Mouse (Mus musculus) megakaryocyte progenitor cell, adult 5-6 weeks (primary cell): Measurements from ENCODE around the gene Hoxd8. TPM values are rescaled to one million over a fixed set of nuclear protein-coding genes. Genes with fewer than 3 reads are reported as not detected.
A peak's percentile ranks its signal among the peaks of the same experiment; 100 is the strongest.

Experiments used
- ATAC-seq: replicated peaks from 2 replicates; pipeline ENCODE4 v1.8.0; 2016; ENCODE audit warnings: mild to moderate bottlenecking, moderate TSS enrichment, inconsistent platforms; ENCODE audit not compliant: poor library complexity
- total RNA-seq, 2 experiments: library from RNA; stranded (forward) in 1 of 2; stranded (reverse) in 1 of 2; fragments of 157-497, 149-512 nt in 1 of 2; fragments of 200-1000 nt in 1 of 2; gene quantifications; 2 replicates each; pipeline versions ENCODE4 v1.2.3 to v1.2.4; 2015 to 2017

The Hoxd8 gene
- total RNA-seq, 2 experiments from 2014 or later: not detected

DNA sequence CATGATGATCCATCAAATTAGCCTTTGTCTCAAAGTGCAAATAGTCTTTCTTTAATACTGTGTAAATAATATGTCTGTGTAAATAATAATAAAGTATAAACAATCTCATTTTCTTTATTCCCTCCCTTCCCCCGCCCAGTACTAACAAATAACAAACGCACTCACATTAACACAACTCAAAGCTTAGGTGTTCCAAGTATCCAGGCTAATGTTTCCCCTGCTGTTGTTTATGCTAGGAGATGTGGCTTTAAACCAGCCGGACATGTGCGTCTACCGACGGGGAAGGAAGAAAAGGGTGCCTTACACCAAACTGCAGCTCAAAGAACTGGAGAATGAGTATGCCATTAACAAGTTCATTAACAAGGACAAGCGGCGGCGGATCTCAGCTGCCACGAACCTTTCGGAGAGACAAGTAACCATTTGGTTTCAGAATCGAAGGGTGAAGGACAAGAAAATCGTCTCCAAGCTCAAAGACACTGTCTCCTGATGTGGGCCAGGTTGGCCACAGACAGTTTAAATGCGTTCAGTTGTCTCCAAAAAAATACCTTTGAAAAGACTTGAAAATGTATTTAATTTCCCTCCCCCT, 34.7 kb upstream of the Hoxd8 start:
- no peak for ATAC-seq

DNA sequence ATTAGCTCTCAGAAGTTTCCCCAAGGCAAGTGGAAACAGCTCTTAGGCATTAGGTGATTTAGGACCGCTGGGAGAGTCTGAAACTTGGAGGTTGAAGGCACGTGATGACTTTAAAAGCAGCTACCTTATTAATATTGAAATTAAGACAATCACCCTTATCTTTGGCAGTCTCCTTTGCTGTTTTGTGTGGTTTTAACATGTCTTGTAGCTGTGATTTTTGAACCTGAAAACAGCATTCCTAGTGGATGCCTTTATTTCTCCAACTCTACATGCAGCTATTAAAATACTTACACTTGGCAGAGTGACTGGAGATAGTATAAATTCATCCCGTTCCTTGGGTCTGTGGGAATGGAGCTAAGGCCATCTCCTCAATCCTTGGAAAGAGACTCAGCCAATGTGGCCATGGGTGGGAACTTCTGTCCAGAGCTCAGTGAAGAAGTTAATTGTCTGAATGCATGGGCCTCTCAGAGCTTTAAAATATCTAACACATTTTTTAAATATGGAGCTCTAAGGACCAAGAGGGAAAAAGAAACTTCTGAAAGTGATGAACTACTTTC, 33.7 kb upstream of the Hoxd8 start:
- ATAC-seq: no peak

DNA sequence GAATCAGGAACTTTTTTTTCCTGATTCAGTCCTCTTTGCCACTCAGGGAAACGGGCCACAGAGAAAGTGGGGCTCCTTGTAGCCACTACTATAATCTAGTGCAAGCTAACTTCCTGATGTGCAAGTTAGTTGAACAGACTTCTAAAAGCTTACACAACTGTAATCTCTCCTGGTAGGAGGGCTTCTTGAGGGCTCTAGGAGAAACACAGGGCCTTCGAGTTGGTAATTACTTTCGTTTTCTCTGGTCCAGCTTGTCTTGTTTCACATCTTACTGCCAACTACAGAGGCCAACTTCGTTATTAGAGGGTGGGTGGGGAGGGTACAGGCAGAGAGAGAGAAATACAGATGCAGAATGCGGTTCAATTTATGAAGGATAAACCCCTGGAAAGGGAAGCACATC, 32.6 kb upstream of the Hoxd8 start:
- no peak for ATAC-seq

DNA sequence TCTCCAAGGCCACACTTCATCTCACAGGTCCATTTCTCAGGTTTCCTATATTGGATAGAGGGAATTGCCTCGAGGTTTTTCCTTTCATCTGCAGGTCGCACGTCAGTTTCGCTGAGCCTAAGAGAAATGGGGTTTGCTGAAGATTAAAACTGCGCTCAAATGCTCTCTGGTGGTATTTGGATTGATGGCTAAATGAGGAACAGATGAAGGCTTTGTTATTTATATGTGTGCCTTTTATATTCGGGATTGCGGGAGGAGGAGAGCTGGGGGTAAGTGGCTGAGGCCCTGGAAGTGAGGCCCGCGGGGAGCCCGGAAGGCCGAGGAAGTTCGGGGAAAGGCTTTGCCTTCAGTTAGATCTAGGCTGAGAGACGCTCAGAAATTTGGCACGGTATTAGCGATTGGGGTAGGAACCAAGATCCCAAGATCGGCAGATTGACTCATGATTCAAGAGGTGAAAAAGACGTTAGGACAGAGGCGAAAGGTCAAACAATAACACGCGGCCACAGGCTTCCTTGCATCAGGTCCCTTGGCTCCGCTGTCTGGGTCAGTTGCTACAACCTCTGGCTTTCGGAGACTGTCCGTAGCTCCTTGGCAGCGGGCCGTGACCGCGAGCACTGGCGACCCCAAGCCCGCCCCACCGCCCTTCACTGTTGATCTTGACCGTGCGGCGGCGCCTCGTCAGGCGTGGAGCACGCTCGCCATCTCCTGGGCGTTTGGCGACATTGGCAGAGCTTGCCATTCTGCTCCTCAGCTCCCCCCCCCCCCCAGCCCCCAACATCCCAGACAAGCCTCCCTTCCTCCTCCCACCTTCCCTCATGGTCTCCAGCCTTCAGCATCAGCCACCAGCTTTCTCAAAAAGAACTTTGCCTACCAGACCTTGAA, 31.7 kb upstream of the Hoxd8 start:
- ATAC-seq: peak; percentile 89

DNA sequence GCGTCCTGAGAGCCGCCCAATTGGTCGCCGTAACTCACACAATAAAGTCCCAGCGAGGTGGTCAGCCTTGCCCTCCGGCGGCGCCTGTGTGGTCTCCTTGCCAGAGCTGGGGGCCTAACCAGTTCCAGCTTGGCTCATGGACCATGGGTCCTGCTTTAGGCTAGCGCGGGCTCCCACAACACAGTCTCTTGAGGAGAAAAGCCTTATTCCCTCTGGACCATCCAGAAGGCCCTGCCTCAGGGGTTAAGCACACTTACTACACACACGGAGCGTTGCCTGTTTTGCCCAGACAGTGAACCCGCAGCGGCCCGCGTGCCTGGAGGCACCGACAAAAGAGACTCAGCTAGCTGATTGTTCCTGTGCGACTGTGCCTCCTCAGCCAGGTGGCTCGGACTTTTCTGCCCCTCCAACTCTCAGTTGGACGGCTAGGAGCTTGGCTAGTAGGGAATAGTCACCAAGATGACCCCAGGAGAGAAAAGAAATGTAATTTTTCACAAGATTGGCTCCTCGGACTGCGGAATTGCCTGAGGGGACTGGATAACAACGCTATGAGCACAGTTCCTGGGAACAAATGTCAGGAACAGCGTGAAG, 30.5 kb upstream of the Hoxd8 start:
- no peak for ATAC-seq

DNA sequence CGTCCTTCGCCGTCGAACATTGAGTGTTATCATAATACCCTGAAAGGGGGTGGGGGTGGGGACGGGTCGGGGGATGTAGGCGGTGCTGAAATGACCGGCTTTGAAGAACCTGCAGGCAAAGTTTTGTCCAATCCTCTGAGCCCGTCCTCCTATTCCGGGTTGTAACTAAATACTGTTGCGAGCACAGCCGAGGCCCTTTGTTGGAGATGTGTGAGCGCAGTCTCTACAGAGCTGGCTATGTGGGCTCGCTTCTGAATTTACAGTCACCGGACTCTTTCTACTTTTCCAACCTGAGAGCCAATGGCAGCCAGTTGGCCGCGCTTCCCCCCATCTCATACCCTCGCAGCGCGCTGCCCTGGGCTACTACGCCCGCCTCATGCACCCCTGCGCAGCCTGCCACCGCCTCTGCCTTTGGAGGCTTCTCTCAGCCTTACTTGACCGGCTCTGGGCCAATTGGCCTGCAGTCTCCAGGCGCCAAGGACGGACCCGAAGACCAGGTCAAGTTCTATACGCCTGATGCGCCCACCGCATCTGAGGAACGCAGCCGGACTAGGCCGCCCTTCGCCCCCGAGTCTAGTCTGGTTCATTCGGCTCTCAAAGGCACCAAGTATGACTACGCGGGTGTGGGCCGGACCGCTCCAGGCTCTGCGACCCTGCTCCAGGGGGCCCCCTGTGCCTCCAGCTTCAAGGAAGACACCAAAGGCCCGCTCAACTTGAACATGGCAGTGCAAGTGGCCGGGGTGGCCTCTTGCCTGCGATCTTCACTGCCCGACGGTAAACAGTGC, 29.3 kb upstream of the Hoxd8 start, which contains the start of gene Hoxd12:
Gene Hoxd12, plus strand, starts transcription at position 133 of the 785 bp plus-strand sequence.
- no peak for ATAC-seq

DNA sequence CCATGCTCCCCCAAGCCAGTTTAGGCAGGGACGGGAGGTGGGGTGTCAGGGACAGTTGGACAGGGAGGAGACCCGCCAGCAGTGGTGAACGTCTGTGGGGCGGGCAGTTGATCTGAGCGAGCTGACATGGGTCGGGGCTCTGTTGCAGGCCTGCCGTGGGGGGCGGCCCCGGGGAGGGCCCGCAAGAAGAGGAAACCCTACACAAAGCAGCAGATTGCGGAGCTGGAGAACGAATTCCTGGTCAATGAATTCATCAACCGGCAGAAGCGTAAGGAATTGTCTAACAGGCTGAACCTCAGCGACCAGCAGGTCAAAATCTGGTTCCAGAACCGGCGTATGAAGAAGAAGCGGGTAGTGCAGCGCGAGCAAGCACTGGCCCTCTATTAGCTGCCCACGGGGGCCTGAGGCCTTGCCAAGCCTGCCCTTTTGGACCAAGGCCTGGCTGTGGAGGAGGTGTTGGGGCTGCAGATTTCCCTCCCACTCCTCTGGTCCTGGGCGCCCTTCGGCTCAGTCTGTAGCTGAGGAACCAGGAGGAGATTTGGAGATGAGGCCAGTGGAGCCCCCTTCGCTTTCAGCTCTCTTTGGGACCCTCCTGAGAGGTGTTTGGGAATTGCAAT, 28.6 kb upstream of the Hoxd8 start:
- no peak for ATAC-seq

DNA sequence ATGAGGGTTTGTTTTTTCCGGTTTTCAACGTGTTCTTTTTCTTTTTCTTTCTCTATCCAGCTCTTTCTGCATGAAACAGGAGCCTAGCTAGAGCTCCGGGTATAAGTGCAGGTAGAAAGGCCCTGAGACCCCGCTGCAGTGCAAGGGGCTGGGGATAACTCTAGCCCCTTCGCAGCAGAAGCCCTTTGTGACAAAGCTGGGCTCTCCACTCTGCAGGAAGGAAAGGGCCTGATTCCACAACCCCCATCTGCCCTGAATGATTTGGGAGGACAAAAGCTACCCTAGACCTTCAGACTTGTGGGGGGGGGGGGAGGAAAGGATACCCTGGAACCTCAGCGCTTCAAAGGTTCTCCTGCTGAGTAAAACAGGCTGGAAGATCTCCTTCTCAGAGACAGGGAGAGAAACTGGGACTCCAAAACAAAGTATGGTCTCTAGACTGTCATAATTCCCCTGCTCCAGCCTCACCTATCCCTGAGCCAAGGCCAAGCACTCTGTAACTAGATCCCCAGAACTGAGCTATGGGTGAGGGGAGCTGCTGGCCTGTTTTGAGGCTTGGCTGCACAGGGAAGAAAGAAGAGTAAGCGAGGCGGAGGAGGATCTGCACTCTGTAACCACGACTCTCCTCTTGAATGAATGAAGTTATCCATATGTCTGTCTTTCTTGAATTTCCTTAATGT, 27.9 kb upstream of the Hoxd8 start:
- ATAC-seq: no peak

DNA sequence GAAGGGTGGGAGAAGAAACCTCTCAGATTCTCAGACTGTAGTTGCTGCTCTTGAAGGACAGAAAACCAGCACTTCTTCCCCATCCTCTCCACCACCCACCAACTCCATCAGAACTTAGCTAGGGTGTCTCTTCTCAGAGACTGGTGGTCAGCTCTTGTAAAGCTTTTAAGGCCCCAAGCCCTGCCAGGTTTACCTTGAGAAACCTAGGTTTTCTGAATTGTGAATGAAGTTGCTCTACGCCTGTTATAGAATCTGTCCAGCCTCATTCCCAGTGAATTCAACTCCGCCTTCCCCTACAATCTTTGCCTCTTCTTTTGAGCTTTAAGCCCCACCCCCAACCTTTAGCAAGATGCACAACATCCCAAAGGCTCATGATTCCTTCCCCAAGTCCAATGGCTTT, 27.3 kb upstream of the Hoxd8 start:
- no peak for ATAC-seq

DNA sequence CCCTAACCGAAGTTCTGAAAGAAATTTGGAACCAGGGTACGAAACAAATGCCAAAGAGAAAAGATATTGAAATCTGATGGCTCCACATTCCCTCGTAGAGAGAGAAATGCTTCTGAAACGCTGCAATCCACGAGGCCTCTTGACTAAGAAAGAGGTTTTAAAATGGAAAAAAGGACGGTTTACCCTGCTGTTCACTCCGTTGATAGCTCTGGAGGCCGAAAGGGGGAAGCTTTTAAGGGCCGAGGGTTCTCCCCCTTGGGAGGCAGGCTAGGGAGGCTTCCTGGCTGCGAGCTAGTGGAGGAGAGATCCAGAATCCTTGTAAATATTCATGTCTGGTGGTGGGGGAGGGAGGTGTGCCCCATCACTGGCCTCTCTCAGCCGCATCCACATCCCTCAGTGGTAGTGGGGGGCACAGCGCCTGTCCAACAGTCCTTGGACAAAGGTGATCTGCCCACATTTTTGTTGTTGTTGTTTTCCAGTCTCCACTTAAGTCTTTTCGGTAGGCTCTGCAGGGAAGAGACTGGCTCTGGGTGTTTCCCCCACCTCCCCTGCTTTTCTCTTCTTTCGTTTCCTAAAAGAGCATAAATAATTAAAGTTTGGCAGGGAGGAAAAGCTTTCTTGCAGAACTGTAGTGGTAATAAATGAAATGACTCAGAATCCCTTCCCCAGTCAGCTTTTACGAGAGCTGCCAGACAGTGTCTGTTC, 25.4 kb upstream of the Hoxd8 start, which contains the start of gene Hoxd11:
Gene Hoxd11, plus strand, starts transcription at position 667 of the 705 bp plus-strand sequence.
- ATAC-seq: no peak

DNA sequence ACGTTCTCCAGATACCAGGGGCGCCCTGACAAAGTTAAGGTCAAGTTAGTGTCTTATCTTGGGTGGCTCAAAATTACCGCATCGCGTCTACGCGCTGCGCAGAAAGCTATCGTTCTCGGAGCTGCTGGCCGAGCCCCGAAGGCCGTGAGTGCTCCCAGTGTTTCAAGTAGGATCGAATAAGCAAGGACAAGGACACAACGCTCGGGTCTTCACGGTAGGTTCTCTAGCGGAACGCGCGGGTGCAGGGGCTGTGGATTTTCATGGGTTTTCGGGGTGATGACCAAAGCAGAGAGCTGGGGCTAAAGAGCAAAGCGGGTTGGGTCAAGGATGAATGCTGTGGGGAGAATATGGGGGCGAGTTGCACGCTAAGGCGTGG, 24.8 kb upstream of the Hoxd8 start:
- no peak for ATAC-seq

DNA sequence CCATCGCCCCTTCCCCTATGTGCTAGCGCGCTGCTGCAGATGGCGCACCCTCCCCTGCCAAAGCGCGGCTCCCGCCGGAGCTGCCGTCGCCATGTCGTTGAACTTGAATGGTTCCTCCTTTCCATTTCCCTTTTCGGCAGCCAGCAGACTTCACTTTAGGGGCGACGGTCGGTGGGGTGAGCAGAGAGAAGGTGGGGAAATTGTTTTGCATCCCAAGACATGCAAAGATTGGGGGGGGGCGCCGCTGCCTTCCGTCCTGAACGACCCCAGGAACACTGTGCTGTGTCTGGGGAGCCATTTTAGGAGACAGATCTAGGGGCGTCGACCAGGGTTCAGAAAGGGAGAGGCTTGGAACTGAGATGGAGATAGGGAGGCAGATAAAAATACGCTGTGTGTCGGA, 24.4 kb upstream of the Hoxd8 start:
- peak; percentile 41; the same call in 1 of the 2 replicates for ATAC-seq

DNA sequence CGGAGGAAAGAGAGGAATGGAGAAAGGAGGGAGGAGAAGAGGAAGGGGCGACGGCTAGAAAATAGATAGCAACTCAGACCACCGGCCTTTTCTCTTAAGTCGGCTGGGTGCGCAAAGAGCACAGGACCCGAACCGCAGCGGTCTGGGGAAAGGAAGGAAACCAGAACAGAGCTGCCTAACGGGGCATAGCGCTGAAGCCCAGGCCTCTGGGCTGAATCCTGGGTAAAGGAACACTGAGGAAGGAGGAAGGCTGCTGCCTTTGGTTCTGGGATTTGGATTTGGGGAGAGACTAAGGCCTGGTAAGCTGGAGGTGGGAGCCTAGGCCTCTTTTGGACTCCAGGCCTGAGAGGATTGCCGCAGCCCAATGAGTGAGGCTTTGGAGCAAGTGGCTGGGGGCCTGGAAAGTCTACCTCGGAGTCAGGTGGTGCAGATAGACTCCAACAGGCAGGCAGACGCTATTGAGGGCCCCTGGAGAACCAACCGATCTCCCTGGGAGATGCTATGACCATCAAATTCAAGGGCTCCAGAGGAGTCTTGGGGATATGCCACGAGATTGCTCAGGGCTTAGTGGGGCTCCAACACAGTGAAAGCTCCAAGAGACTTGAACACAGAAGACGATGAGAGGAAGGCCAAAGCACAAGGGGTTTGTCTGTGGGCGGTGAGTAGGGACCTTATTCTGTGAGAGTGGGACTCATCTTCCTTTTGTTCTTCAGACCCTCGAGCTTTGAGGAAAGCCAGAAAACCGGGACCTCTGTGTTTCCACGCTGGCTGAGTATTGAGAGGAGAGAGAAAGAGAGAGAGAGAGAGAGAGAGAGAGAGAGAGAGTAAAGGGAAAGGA, 23.6 kb upstream of the Hoxd8 start:
- ATAC-seq: no peak

DNA sequence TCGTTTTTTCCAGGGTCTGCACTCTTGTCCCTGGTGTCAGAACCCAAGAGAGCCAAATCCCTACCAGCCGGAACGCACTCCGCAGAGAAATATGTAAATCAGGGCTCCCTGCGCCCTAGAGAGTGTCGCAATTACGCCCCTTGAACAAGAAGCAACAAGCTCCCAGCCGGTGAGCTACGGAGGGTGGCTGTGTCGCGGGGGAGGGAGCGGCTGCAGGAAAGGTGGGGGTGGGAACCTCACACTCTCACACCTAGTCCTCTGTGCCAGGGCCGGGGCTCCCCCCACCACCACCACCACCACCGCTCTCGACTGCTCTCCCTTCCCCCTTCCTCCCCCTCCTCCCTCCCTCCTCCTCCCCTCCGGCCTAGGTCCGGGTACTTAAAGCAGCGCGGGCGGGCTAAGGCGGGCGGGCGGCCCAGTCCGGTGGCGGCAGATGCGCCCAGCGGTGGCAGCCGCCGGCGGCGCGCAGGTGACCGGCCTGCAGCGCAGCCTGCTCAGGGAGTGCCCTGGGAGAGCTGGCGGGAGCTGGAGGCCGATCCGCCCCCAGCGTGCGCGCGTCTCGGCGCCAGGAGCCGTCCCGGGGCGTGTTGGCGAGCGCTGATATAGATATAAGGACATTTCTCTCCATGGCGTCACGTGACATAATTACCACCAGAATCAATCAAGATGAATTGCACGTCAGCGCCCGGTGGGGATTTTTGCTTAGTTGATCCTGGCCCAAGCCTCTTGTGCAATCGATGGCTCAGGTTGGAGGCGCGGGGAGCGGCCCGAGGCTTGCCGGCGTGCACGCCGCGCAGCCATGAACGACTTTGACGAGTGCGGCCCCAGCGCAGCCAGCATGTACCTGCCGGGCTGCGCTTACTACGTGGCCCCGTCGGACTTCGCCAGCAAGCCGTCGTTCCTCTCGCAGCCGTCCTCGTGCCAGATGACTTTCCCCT, 22.6 kb upstream of the Hoxd8 start:
- no peak for ATAC-seq

DNA sequence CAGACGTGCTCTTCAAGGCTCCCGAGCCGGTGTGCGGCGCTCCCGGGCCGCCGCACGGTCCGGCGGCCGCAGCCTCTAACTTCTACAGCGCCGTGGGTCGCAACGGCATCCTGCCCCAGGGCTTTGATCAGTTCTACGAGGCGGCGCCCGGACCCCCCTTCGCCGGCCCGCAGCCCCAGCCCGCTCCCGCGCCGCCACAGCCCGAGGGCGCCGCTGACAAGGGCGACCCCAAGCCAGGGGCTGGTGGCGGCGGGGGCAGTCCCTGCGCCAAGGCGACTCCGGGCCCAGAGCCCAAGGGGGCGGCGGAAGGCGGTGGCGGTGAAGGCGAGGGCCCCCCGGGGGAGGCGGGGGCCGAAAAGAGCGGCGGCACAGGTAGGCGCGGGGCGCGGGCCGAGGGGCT, 21.6 kb upstream of the Hoxd8 start:
- ATAC-seq: no peak

DNA sequence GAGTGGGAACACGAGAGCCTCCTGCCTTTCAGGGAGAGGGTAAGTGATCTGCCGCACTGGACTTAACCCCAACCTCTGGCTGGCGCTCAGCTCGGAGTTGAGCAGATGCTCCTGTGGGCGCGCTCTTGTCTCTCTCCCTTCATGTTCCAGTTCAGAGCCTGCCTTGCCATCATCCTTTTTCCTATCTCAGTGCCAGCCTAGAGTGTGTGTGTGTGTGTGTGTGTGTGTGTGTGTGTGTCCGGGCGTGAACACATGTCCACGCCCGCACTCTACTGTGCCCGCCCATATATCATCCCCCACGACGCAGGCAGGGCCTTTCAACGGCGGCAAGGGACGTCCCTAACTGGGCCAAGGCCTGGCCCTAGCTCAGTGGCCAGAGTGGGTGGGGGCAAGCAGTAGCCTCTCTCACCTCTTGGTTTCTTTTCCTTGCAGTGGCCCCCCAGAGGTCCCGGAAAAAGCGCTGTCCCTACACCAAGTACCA, 20.9 kb upstream of the Hoxd8 start:
- ATAC-seq: no peak

DNA sequence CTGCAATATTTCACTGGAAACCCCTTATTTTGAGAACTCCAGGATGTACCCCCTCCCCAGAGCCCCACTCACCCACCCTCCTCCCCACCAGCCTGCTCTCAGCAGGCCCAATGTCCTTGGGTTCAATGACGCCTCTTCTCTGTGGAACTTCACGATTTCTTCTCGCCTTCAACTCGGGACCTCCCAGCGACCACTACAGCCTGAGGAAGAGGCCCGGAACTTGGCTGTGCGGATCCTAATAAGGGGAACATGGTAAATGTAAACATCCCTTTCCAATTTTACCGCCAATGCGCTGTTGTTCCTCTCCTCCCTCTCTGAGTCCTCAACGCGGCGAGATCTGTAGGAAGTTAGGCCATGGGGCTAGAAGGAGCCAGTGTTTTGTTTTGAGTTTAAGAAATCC, 20.3 kb upstream of the Hoxd8 start:
- ATAC-seq: no peak
